Mouse (Mus musculus): Measurements from ENCODE around the gene Krtap4-2. TPM values are rescaled to one million over a fixed set of nuclear protein-coding genes. Genes with fewer than 3 reads are reported as not detected.
"Not testable (repeated sequence)": the region's sequence is repeated elsewhere in the genome, so short reads cannot be mapped to it uniquely, and the experiment has no call there.

Gene Krtap4-2
- total and polyA plus RNA-seq, 2 experiments: not detected

GRCm38 (mm10) chr11:99609126-99609525 lies 25.8 kb downstream of the Krtap4-2 start:
- TF ChIP-seq CTCF (IDR thresholded peaks at IDR 0.05; ENCODE audit: low read depth, low read length) (no peak), POLR2A (IDR thresholded peaks at IDR 0.05; ENCODE audit: extremely low read depth, insufficient read depth, low read length) (no peak)
- WGBS: 67% methylated on average over 1 of the region's 1 CpGs

GRCm38 (mm10) chr11:99603208-99603607 lies 31.7 kb downstream of the Krtap4-2 start, which contains the start of gene Gm11938:
Gene Gm11938 (minus strand): TSS chr11:99603308.
- H3K27ac ChIP-seq (replicated peaks; ENCODE audit: insufficient read depth, low read depth, low read length); H3K79me2 ChIP-seq (ENCODE audit: control insufficient read depth, insufficient read depth, low read length); H3K27me3 ChIP-seq (ENCODE audit: control insufficient read depth, insufficient read depth, low read length); H3K4me1 ChIP-seq (ENCODE audit: control insufficient read depth, insufficient read depth, low read length); DNase-seq (ENCODE audit: extremely low read depth, low read depth, low spot score); H3K4me3 ChIP-seq (ENCODE audit: insufficient read depth, low read depth, low read length); H3K9ac ChIP-seq (ENCODE audit: low read depth, low read length); H3K36me3 ChIP-seq (ENCODE audit: control insufficient read depth, insufficient read depth, low read length): not testable (repeated sequence)
- WGBS: 36% methylated on average over 1 of the region's 1 CpGs

More at GRCm38 (mm10) chr11:99609126-99609525, 25.8 kb downstream of the Krtap4-2 start:
- Histone ChIP-seq H3K36me3 (ENCODE audit: control insufficient read depth, insufficient read depth, low read length) (no peaks in the 10 kb centered on the region), H3K9ac (ENCODE audit: low read depth, low read length) (no peak overlapping the region), H3K27me3 (ENCODE audit: control insufficient read depth, insufficient read depth, low read length) (no peaks in the 10 kb centered on the region), H3K4me1 (ENCODE audit: control insufficient read depth, insufficient read depth, low read length) (no peaks in the 10 kb centered on the region), H3K4me3 (ENCODE audit: insufficient read depth, low read depth, low read length) (no peak overlapping the region), H3K79me2 (ENCODE audit: control insufficient read depth, insufficient read depth, low read length) (no peaks in the 10 kb centered on the region), H3K27ac (replicated peaks; ENCODE audit: insufficient read depth, low read depth, low read length) (no peak overlapping the region)
- DNase-seq (ENCODE audit: extremely low read depth, low read depth, low spot score): no peak

GRCm38 (mm10) chr11:99597742-99598141 lies 37.1 kb downstream of the Krtap4-2 start, which contains the start of gene Krtap9-3:
Gene Krtap9-3 (minus strand): TSS chr11:99598105.
- DNase-seq (ENCODE audit: extremely low read depth, low read depth, low spot score); H3K27me3 ChIP-seq (ENCODE audit: control insufficient read depth, insufficient read depth, low read length); H3K27ac ChIP-seq (replicated peaks; ENCODE audit: insufficient read depth, low read depth, low read length); H3K4me1 ChIP-seq (ENCODE audit: control insufficient read depth, insufficient read depth, low read length); H3K79me2 ChIP-seq (ENCODE audit: control insufficient read depth, insufficient read depth, low read length); H3K4me3 ChIP-seq (ENCODE audit: insufficient read depth, low read depth, low read length); H3K36me3 ChIP-seq (ENCODE audit: control insufficient read depth, insufficient read depth, low read length); H3K9ac ChIP-seq (ENCODE audit: low read depth, low read length): not testable (repeated sequence)
- whole genome bisulfite sequencing: 93% methylated on average over 6 of the region's 6 CpGs

- no peaks in the 10 kb centered on the region for H3K79me2 ChIP-seq (ENCODE audit: control insufficient read depth, insufficient read depth, low read length)
- no peak for TF ChIP-seq CTCF (IDR thresholded peaks at IDR 0.05; ENCODE audit: low read depth, low read length)
- TF ChIP-seq POLR2A (IDR thresholded peaks at IDR 0.05; ENCODE audit: extremely low read depth, insufficient read depth, low read length): no peak
- WGBS: 85% methylated on average over 6 of the region's 6 CpGs
Observed at GRCm38 (mm10) chr11:99590981-99591380, 43.9 kb downstream of the Krtap4-2 start, which contains the start of gene Krtap1-3. Gene Krtap1-3 (minus strand): TSS chr11:99591339.

GRCm38 (mm10) chr11:99585096-99585495 lies 49.8 kb downstream of the Krtap4-2 start:
- Histone ChIP-seq H3K9ac (ENCODE audit: low read depth, low read length) (no peak overlapping the region), H3K27me3 (ENCODE audit: control insufficient read depth, insufficient read depth, low read length) (0 out of 2 replicates have a peak, but pooled peaks cover 2% of the 10 kb centered on the region), H3K79me2 (ENCODE audit: control insufficient read depth, insufficient read depth, low read length) (no peaks in the 10 kb centered on the region), H3K4me3 (ENCODE audit: insufficient read depth, low read depth, low read length) (no peak overlapping the region), H3K36me3 (ENCODE audit: control insufficient read depth, insufficient read depth, low read length) (no peaks in the 10 kb centered on the region), H3K27ac (replicated peaks; ENCODE audit: insufficient read depth, low read depth, low read length) (no peak overlapping the region), H3K4me1 (ENCODE audit: control insufficient read depth, insufficient read depth, low read length) (no peaks in the 10 kb centered on the region)
- TF ChIP-seq POLR2A (IDR thresholded peaks at IDR 0.05; ENCODE audit: extremely low read depth, insufficient read depth, low read length): no peak
- TF ChIP-seq CTCF (IDR thresholded peaks at IDR 0.05; ENCODE audit: low read depth, low read length): no peak
- no peak for DNase-seq (ENCODE audit: extremely low read depth, low read depth, low spot score)
- WGBS: 80% methylated on average over 7 of the region's 7 CpGs

More at GRCm38 (mm10) chr11:99590981-99591380, 43.9 kb downstream of the Krtap4-2 start, which contains the start of gene Krtap1-3:
- DNase-seq (ENCODE audit: extremely low read depth, low read depth, low spot score): no peak
- Histone ChIP-seq H3K27me3 (ENCODE audit: control insufficient read depth, insufficient read depth, low read length) (0 out of 2 replicates have a peak, but pooled peaks cover 3% of the 10 kb centered on the region), H3K9ac (ENCODE audit: low read depth, low read length) (no peak within 1 kb of the TSS), H3K36me3 (ENCODE audit: control insufficient read depth, insufficient read depth, low read length) (no peaks in the 10 kb centered on the region), H3K27ac (replicated peaks; ENCODE audit: insufficient read depth, low read depth, low read length) (no peak within 1 kb of the TSS), H3K4me1 (ENCODE audit: control insufficient read depth, insufficient read depth, low read length) (no peaks in the 10 kb centered on the region), H3K4me3 (ENCODE audit: insufficient read depth, low read depth, low read length) (no peak within 1 kb of the TSS)

Other genes with a start within 250 kb of the Krtap4-2 start
Only the 30 nearest of the 39 such genes appear.
- gene Krt23, start 141.9 kb downstream of the Krtap4-2 start, total RNA-seq (2014; rRNA removed): 4.0 and 6.4 TPM in 2 replicates
- gene Krt23, start 141.9 kb downstream of the Krtap4-2 start, polyA plus RNA-seq (2012; rRNA removed): 1.4 and 1.7 TPM in 2 replicates
- gene Krt39, start 113.7 kb downstream of the Krtap4-2 start, total RNA-seq (2014; rRNA removed): not detected in 2 replicates
- not detected in 2 replicates for gene Krt39, start 113.7 kb downstream of the Krtap4-2 start, polyA plus RNA-seq (2012; rRNA removed)
- gene Krt40, start 91.9 kb downstream of the Krtap4-2 start, total RNA-seq (2014; rRNA removed): not detected in 2 replicates
- gene Krt40, start 91.9 kb downstream of the Krtap4-2 start, polyA plus RNA-seq (2012; rRNA removed): not detected in 2 replicates
- gene Krtap3-3, start 84.2 kb downstream of the Krtap4-2 start, total RNA-seq (2014; rRNA removed): not detected in 2 replicates
- gene Krtap3-3, start 84.2 kb downstream of the Krtap4-2 start, polyA plus RNA-seq (2012; rRNA removed): not detected in 2 replicates
- gene Krtap3-2, start 78.2 kb downstream of the Krtap4-2 start, total RNA-seq (2014; rRNA removed): not detected in 2 replicates
- gene Krtap3-2, start 78.2 kb downstream of the Krtap4-2 start, polyA plus RNA-seq (2012; rRNA removed): not detected in 2 replicates
- not detected in 2 replicates for gene Gm11939, start 75.6 kb downstream of the Krtap4-2 start, total RNA-seq (2014; rRNA removed)
- gene Gm11939, start 75.6 kb downstream of the Krtap4-2 start, polyA plus RNA-seq (2012; rRNA removed): not detected in 2 replicates
- gene Krtap3-1, start 68.5 kb downstream of the Krtap4-2 start, total RNA-seq (2014; rRNA removed): not detected in 2 replicates
- not detected in 2 replicates for gene Krtap3-1, start 68.5 kb downstream of the Krtap4-2 start, polyA plus RNA-seq (2012; rRNA removed)
- gene Krtap1-5, start 54.1 kb downstream of the Krtap4-2 start, total RNA-seq (2014; rRNA removed): not detected in 2 replicates
- gene Krtap1-5, start 54.1 kb downstream of the Krtap4-2 start, polyA plus RNA-seq (2012; rRNA removed): not detected in 2 replicates
- gene Krtap1-4, start 51.4 kb downstream of the Krtap4-2 start, total RNA-seq (2014; rRNA removed): not detected in 2 replicates
- gene Krtap1-4, start 51.4 kb downstream of the Krtap4-2 start, polyA plus RNA-seq (2012; rRNA removed): not detected in 2 replicates
- gene Krtap1-3, start 43.7 kb downstream of the Krtap4-2 start, total RNA-seq (2014; rRNA removed): not detected in 2 replicates
- not detected in 2 replicates for gene Krtap1-3, start 43.7 kb downstream of the Krtap4-2 start, polyA plus RNA-seq (2012; rRNA removed)
- not detected in 2 replicates for gene Krtap9-3, start 37.0 kb downstream of the Krtap4-2 start, total RNA-seq (2014; rRNA removed)
- not detected in 2 replicates for gene Krtap9-3, start 37.0 kb downstream of the Krtap4-2 start, polyA plus RNA-seq (2012; rRNA removed)
- not detected in 2 replicates for gene Gm11938, start 31.8 kb downstream of the Krtap4-2 start, total RNA-seq (2014; rRNA removed)
- not detected in 2 replicates for gene Gm11938, start 31.8 kb downstream of the Krtap4-2 start, polyA plus RNA-seq (2012; rRNA removed)
- not detected in 2 replicates for gene Gm11937, start 24.9 kb downstream of the Krtap4-2 start, total RNA-seq (2014; rRNA removed)
- not detected in 2 replicates for gene Gm11937, start 24.9 kb downstream of the Krtap4-2 start, polyA plus RNA-seq (2012; rRNA removed)
- gene Krtap2-4, start 20.2 kb downstream of the Krtap4-2 start, total RNA-seq (2014; rRNA removed): not detected in 2 replicates
- gene Krtap2-4, start 20.2 kb downstream of the Krtap4-2 start, polyA plus RNA-seq (2012; rRNA removed): not detected in 2 replicates
- not detected in 2 replicates for gene Gm11562, start 14.6 kb downstream of the Krtap4-2 start, total RNA-seq (2014; rRNA removed)
- gene Gm11562, start 14.6 kb downstream of the Krtap4-2 start, polyA plus RNA-seq (2012; rRNA removed): not detected in 2 replicates
- gene Krtap4-1, start 6.8 kb downstream of the Krtap4-2 start, total RNA-seq (2014; rRNA removed): not detected in 2 replicates
- gene Krtap4-1, start 6.8 kb downstream of the Krtap4-2 start, polyA plus RNA-seq (2012; rRNA removed): not detected in 2 replicates
- not detected in 2 replicates for gene Krtap4-7, start 9.0 kb upstream of the Krtap4-2 start, total RNA-seq (2014; rRNA removed)
- gene Krtap4-7, start 9.0 kb upstream of the Krtap4-2 start, polyA plus RNA-seq (2012; rRNA removed): not detected in 2 replicates
- gene Gm11555, start 15.2 kb upstream of the Krtap4-2 start, total RNA-seq (2014; rRNA removed): not detected in 2 replicates
- not detected in 2 replicates for gene Gm11555, start 15.2 kb upstream of the Krtap4-2 start, polyA plus RNA-seq (2012; rRNA removed)
- not detected in 2 replicates for gene Gm11563, start 23.9 kb upstream of the Krtap4-2 start, total RNA-seq (2014; rRNA removed)
- gene Gm11563, start 23.9 kb upstream of the Krtap4-2 start, polyA plus RNA-seq (2012; rRNA removed): not detected in 2 replicates
- not detected in 2 replicates for gene Krtap4-6, start 30.9 kb upstream of the Krtap4-2 start, total RNA-seq (2014; rRNA removed)
- gene Krtap4-6, start 30.9 kb upstream of the Krtap4-2 start, polyA plus RNA-seq (2012; rRNA removed): not detected in 2 replicates
- gene Gm14190, start 55.7 kb upstream of the Krtap4-2 start, total RNA-seq (2014; rRNA removed): not detected in 2 replicates
- gene Gm14190, start 55.7 kb upstream of the Krtap4-2 start, polyA plus RNA-seq (2012; rRNA removed): not detected in 2 replicates
- gene Gm14180, start 99.2 kb upstream of the Krtap4-2 start, total RNA-seq (2014; rRNA removed): not detected in 2 replicates
- not detected in 2 replicates for gene Gm14180, start 99.2 kb upstream of the Krtap4-2 start, polyA plus RNA-seq (2012; rRNA removed)
- not detected in 2 replicates for gene Gm11595, start 137.8 kb upstream of the Krtap4-2 start, total RNA-seq (2014; rRNA removed)
- not detected in 2 replicates for gene Gm11595, start 137.8 kb upstream of the Krtap4-2 start, polyA plus RNA-seq (2012; rRNA removed)
- gene Krtap4-8, start 145.6 kb upstream of the Krtap4-2 start, total RNA-seq (2014; rRNA removed): not detected in 2 replicates
- not detected in 2 replicates for gene Krtap4-8, start 145.6 kb upstream of the Krtap4-2 start, polyA plus RNA-seq (2012; rRNA removed)
- not detected in 2 replicates for gene Krtap4-9, start 150.1 kb upstream of the Krtap4-2 start, total RNA-seq (2014; rRNA removed)
- not detected in 2 replicates for gene Krtap4-9, start 150.1 kb upstream of the Krtap4-2 start, polyA plus RNA-seq (2012; rRNA removed)
- not detected in 2 replicates for gene Gm11596, start 158.4 kb upstream of the Krtap4-2 start, total RNA-seq (2014; rRNA removed)
- not detected in 2 replicates for gene Gm11596, start 158.4 kb upstream of the Krtap4-2 start, polyA plus RNA-seq (2012; rRNA removed)
- not detected in 2 replicates for gene Gm11569, start 163.8 kb upstream of the Krtap4-2 start, total RNA-seq (2014; rRNA removed)
- not detected in 2 replicates for gene Gm11569, start 163.8 kb upstream of the Krtap4-2 start, polyA plus RNA-seq (2012; rRNA removed)
- gene Gm11554, start 169.4 kb upstream of the Krtap4-2 start, total RNA-seq (2014; rRNA removed): not detected in 2 replicates
- not detected in 2 replicates for gene Gm11554, start 169.4 kb upstream of the Krtap4-2 start, polyA plus RNA-seq (2012; rRNA removed)
- not detected in 2 replicates for gene Krtap4-13, start 174.8 kb upstream of the Krtap4-2 start, total RNA-seq (2014; rRNA removed)
- not detected in 2 replicates for gene Krtap4-13, start 174.8 kb upstream of the Krtap4-2 start, polyA plus RNA-seq (2012; rRNA removed)
- gene Gm11564, start 180.6 kb upstream of the Krtap4-2 start, total RNA-seq (2014; rRNA removed): not detected in 2 replicates
- not detected in 2 replicates for gene Gm11564, start 180.6 kb upstream of the Krtap4-2 start, polyA plus RNA-seq (2012; rRNA removed)

Measured in liver, adult 2 months (tissue).